Mouse (Mus musculus) neural tube, embryonic 12.5 days (tissue): ENCODE data around the gene Prmt7. TPM values are rescaled to one million over a fixed set of nuclear protein-coding genes. Genes with fewer than 3 reads are reported as not detected.

Experiments used
- ATAC-seq: fragments of 200-750 bp; cut with Nextera tagmentation; 2 replicates; pipeline ENCODE4 v1.8.0; 2017; ENCODE audit warnings: low read depth, mild to moderate bottlenecking, moderate TSS enrichment, moderate library complexity; ENCODE audit not compliant: low FRiP score
- H3K27ac ChIP-seq: fragments of 300-500 bp; sonication (generic); 2 replicates; pipeline ENCODE4 v1.5.1; 2016
- H3K27me3 ChIP-seq: fragments of 300-500 bp; sonication (generic); replicated peaks from 2 replicates; pipeline ENCODE4 v1.6.1; 2016; ENCODE audit warnings: mild to moderate bottlenecking
- H3K36me3 ChIP-seq: fragments of 300-500 bp; sonication (generic); 2 replicates; pipeline ENCODE4 v1.6.1; 2016; ENCODE audit warnings: mild to moderate bottlenecking
- H3K4me1 ChIP-seq: fragments of 300-500 bp; sonication (generic); 2 replicates; pipeline ENCODE4 v1.6.1; 2016
- H3K4me2 ChIP-seq: fragments of 300-500 bp; sonication (generic); replicated peaks from 2 replicates; pipeline ENCODE4 v1.6.1; 2016; ENCODE audit warnings: mild to moderate bottlenecking
- H3K4me3 ChIP-seq: fragments of 300-500 bp; sonication (generic); 2 replicates; pipeline ENCODE4 v1.5.1; 2016
- H3K9ac ChIP-seq: fragments of 300-500 bp; sonication (generic); 2 replicates; pipeline ENCODE4 v1.6.1; 2016; ENCODE audit warnings: mild to moderate bottlenecking
- H3K9me3 ChIP-seq: fragments of 300-500 bp; sonication (generic); 2 replicates; pipeline ENCODE4 v1.6.1; 2016; ENCODE audit warnings: mild to moderate bottlenecking
- WGBS: fragments of 180-500 bp; shearing (Covaris S2); methylation state at CpG from one replicate; pipeline ENCODE4 v1.1.7; 2016; 5-methylcytosine and 5-hydroxymethylcytosine counted together
- polyA plus RNA-seq: library from polyadenylated mRNA; unstranded; fragments of >200 nt; fragmentation: Nextera tagmentation; extraction: Ambion mirVana; gene quantifications from 2 replicates; pipeline ENCODE4 v1.2.1, GENCODE M21; 2016

Prmt7 gene
- polyA plus RNA-seq, 1 experiment from 2014 or later: 60.4 TPM

DNA sequence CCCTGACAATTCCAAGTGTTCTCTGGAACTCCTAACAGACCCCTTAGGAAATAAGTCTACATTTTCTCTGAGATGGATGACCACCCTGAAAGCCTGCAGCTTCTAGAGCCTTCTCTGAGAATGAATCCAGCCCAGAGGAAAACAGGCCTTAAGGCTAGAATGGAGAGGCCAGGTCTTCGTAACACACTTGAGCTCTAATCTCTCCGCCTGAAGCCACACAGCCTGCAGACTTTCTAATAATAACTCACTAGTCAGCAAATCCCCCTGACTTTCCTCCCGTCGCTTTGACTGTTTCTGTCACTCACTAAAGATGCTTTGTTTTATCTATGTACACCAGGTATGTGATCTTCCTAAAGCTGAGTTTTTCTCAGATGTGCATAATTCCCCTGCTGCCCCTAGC is 60.6 kb downstream of the Prmt7 start:
- H3K4me1 ChIP-seq: peaks cover 32% of the 10 kb centered on the region
- ATAC-seq: no peak
- H3K27ac ChIP-seq: no peak overlapping the region
- no peaks in the 10 kb centered on the region for H3K36me3 ChIP-seq
- no peak overlapping the region for H3K9ac ChIP-seq
- no peaks in the 10 kb centered on the region for H3K27me3 ChIP-seq
- no peak overlapping the region for H3K4me3 ChIP-seq
- no peak overlapping the region for H3K4me2 ChIP-seq
- WGBS: 70% methylated on average over 4 of the region's 4 CpGs
- H3K9me3 ChIP-seq: no peaks in the 10 kb centered on the region

DNA sequence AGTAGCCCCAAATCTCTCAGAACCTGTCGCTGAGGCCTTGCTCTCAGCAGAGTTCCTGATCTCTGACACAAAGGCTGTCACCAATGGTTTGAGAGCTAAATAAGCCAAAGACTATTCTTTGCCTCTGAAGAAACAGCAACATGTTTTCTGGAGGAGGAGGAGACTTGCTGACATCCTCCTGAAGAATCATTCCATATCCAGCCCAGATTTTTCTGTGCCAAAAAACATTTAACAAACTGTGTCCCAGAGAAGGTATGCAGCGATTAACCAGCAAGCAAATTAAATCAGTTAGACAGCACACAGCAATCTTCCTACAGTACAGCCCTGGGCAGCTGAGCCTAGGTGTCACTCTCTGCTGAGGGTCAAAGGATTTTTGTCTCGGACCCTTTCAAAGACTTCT is 62.7 kb downstream of the Prmt7 start:
- Histone ChIP-seq H3K9me3 (no peaks in the 10 kb centered on the region), H3K27ac (no peak overlapping the region), H3K4me2 (no peak overlapping the region), H3K4me1 (peaks cover 32% of the 10 kb centered on the region), H3K27me3 (no peaks in the 10 kb centered on the region), H3K9ac (no peak overlapping the region), H3K36me3 (no peaks in the 10 kb centered on the region), H3K4me3 (no peak overlapping the region)
- no peak for ATAC-seq
- WGBS: 91% methylated on average over 3 of the region's 3 CpGs

DNA sequence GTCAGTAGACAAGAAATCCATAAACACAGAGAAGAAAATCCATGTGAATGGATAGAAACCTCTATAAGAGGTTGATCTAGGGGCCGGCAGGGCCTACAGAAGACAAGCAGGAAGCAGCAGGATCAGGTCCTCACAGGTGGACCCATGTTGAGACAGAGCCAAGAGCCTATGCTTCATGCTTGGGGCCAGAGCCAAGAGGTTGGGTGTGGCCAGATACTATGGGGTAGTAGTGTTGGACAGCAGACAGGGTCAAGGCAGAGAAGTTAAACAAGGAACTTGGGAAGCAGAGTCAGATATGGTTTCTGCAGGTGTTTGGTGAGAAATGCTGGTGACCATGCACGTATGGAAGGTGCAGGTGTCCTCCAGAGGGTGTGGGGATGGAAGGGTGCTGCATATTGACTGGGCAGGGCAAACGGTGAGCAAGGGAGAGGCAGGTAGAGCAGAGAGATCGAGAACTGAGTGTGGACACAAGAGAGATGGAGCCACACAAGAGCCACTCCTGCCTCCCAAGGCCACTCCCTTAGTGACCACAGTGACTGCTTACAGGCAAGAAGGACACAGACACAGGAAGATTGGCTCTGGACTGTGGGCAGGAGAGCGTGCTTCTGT is 66.1 kb downstream of the Prmt7 start:
- WGBS: 91% methylated on average over 5 of the region's 5 CpGs
- H3K4me1 ChIP-seq: no peaks in the 10 kb centered on the region; the same call in 1 of the 2 replicates
- ATAC-seq: no peak

DNA sequence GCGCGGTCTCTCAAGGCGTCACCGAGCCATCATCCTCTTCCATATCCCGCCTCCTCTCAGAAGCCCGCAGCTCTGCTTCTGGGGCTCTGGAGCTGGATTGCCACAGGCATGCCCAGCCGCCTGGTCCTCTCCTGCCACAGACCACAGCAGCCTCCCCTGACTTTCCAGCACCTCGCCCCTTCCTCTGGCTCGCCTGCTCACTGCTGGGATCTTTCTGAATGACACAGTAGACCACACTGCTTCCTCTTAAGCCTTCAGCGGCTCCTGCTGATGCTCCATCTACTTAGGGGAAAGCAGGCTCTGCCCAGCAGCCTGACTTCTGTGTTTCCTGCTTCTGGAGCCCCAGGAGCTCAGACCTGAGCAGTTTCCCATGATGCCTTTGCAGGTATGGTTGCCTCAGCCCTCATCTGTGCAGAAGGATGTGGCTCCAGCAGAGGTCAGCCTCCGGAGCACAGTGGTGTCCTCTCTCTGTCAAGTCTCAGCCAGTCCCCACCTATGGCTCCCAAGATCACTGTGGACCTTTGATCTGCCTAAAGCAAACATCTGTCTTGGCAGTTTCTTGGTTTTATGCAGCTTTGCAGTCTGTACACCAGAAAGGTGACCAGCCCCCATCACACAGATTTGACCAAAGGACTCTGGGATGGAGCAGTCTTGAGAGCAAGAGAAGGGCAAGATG is 67.8 kb downstream of the Prmt7 start:
- no peak overlapping the region for H3K4me2 ChIP-seq
- no peaks in the 10 kb centered on the region for H3K9me3 ChIP-seq
- no peak overlapping the region for H3K4me3 ChIP-seq
- no peak for ATAC-seq
- H3K4me1 ChIP-seq: no peaks in the 10 kb centered on the region
- peaks cover 4% of the 10 kb centered on the region; the same call in 1 of the 2 replicates for H3K36me3 ChIP-seq
- WGBS: 86% methylated on average over 11 of the region's 11 CpGs
- H3K27ac ChIP-seq: no peak overlapping the region
- H3K9ac ChIP-seq: no peak overlapping the region
- H3K27me3 ChIP-seq: no peaks in the 10 kb centered on the region

More for the DNA sequence above, 66.1 kb downstream of the Prmt7 start:
- Histone ChIP-seq H3K27me3 (no peaks in the 10 kb centered on the region), H3K27ac (no peak overlapping the region), H3K9me3 (no peaks in the 10 kb centered on the region), H3K4me3 (no peak overlapping the region), H3K4me2 (no peak overlapping the region), H3K9ac (no peak overlapping the region), H3K36me3 (peaks cover 4% of the 10 kb centered on the region; the same call in 1 of the 2 replicates)

DNA sequence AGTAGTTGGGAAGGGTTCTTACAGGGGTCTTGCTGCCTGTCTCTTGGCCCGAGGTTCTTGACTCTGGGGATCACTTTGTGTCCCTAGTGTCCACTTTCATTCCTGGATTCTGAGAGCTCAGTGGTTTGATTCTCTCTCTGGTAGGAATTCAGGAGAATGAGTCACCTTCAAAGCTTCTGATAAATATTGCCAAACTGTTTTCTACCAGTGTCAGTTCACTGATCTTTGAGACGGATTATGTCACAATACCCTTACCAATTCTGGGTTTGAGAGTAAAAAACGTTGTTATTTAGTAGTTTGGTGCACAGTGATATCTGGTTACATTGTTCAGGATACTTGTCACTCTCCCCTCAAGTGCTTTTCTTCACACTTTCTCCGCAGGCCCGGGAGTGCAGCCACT is 69.4 kb downstream of the Prmt7 start:
- Histone ChIP-seq H3K9me3 (no peaks in the 10 kb centered on the region), H3K4me1 (no peaks in the 10 kb centered on the region), H3K27ac (no peak overlapping the region), H3K36me3 (peaks cover 4% of the 10 kb centered on the region; the same call in 1 of the 2 replicates), H3K4me3 (no peak overlapping the region), H3K27me3 (no peaks in the 10 kb centered on the region), H3K4me2 (no peak overlapping the region), H3K9ac (no peak overlapping the region)
- ATAC-seq: no peak
- 48% methylated on average over 5 of the region's 5 CpGs for WGBS

DNA sequence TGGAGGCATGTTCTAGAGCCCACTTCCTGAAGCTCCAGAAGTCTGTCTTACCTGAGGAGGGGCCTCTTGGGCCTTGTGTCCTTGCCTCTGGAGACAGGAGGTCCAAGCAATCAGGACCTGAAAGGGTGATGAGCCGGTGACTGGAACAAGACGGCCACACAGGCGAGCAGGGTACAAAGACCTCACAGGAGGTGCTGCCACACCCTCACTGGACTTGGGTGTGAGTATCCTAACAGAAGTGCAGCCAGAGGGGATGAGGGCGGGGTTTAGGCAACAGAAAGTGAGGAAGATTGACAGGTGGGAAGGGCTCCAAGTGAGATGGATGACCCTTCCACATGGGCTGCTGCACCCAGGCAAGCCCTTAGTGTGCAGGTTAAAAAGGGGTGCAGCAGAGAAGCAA is 70.1 kb downstream of the Prmt7 start:
- Histone ChIP-seq H3K4me1 (no peaks in the 10 kb centered on the region), H3K36me3 (peaks cover 7% of the 10 kb centered on the region; the same call in 1 of the 2 replicates), H3K9me3 (no peaks in the 10 kb centered on the region), H3K27ac (no peak overlapping the region), H3K4me2 (no peak overlapping the region), H3K9ac (no peak overlapping the region), H3K27me3 (no peaks in the 10 kb centered on the region), H3K4me3 (no peak overlapping the region)
- ATAC-seq: no peak
- WGBS: 34% methylated on average over 4 of the region's 4 CpGs

DNA sequence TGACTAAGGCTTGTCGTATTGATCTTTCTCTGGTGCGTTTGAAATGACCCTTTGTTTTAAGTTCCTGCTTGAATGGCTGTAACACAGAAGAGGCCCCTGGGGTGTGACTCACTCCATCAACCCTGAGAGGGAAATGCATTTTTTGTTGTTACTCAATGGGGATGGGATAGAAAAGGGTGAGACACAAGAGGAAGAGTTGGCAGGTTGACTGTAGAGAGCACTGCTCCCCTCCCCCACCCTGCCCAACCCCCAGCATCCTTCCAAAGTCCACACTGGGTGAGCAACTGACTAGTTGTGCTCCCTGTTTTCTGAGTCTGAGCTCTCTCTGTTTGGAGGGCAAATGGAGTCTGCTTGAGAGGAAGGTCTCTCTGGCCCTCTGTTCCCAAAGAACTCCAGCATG is 76.7 kb downstream of the Prmt7 start:
- WGBS: 2% methylated on average over 2 of the region's 2 CpGs
- H3K36me3 ChIP-seq: peaks cover 3% of the 10 kb centered on the region; the same call in 1 of the 2 replicates
- no peak overlapping the region for H3K9ac ChIP-seq
- H3K27me3 ChIP-seq: no peaks in the 10 kb centered on the region
- no peak for ATAC-seq
- no peaks in the 10 kb centered on the region for H3K9me3 ChIP-seq
- H3K4me1 ChIP-seq: peaks cover 7% of the 10 kb centered on the region; the same call in 1 of the 2 replicates
- H3K4me3 ChIP-seq: no peak overlapping the region
- no peak overlapping the region for H3K27ac ChIP-seq
- no peak overlapping the region for H3K4me2 ChIP-seq

DNA sequence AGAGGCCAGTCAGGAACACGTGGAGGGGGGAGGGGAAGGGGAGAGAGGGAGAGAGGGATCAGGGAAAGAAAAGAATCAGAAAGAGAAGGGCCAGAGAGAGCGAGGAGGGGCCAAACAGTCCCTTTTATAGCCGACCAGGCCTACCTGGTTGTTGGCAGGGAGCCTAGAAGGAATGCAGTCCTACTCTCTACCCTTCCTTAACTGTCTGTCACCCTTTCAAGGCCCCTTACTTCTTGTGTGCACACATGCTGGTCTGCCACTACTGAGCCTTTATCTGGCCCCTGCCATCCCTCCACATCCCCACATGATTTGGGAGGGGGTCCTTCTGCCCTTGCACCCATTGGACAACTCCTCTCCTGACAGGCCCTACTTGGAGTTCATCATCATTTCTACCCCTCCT is 78.0 kb downstream of the Prmt7 start:
- no peaks in the 10 kb centered on the region for H3K27me3 ChIP-seq
- H3K4me2 ChIP-seq: no peak overlapping the region
- 50% methylated on average over 2 of the region's 3 CpGs for WGBS
- no peak for ATAC-seq
- H3K36me3 ChIP-seq: peaks cover 3% of the 10 kb centered on the region; the same call in 1 of the 2 replicates
- no peak overlapping the region for H3K4me3 ChIP-seq
- peaks cover 17% of the 10 kb centered on the region; the same call in 1 of the 2 replicates for H3K4me1 ChIP-seq
- H3K9me3 ChIP-seq: no peaks in the 10 kb centered on the region
- H3K9ac ChIP-seq: no peak overlapping the region
- no peak overlapping the region for H3K27ac ChIP-seq

DNA sequence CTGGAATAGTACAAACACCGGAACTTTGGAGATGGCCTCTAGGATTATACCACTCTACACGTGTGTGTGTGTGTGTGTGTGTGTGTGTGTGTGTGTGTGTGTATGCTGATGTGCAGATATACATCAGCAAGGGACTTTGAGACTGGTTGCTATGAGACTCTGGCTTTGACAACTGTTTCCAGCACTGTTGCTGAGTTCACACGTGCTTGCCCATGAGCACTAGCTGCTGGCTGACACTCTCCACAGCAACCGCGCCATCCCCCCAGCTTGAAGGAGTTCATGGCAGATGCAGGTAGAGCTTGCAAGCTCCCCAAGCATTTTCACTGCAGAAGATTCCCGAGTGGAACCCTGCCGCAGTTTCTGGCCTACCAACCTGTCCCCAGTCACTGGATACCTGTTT is 78.7 kb downstream of the Prmt7 start:
- Histone ChIP-seq H3K9ac (no peak overlapping the region), H3K4me2 (no peak overlapping the region), H3K9me3 (no peaks in the 10 kb centered on the region), H3K4me3 (no peak overlapping the region), H3K36me3 (peaks cover 3% of the 10 kb centered on the region; the same call in 1 of the 2 replicates), H3K4me1 (peaks cover 17% of the 10 kb centered on the region; the same call in 1 of the 2 replicates), H3K27ac (no peak overlapping the region), H3K27me3 (no peaks in the 10 kb centered on the region)
- 58% methylated on average over 7 of the region's 7 CpGs for WGBS
- ATAC-seq: no peak

DNA sequence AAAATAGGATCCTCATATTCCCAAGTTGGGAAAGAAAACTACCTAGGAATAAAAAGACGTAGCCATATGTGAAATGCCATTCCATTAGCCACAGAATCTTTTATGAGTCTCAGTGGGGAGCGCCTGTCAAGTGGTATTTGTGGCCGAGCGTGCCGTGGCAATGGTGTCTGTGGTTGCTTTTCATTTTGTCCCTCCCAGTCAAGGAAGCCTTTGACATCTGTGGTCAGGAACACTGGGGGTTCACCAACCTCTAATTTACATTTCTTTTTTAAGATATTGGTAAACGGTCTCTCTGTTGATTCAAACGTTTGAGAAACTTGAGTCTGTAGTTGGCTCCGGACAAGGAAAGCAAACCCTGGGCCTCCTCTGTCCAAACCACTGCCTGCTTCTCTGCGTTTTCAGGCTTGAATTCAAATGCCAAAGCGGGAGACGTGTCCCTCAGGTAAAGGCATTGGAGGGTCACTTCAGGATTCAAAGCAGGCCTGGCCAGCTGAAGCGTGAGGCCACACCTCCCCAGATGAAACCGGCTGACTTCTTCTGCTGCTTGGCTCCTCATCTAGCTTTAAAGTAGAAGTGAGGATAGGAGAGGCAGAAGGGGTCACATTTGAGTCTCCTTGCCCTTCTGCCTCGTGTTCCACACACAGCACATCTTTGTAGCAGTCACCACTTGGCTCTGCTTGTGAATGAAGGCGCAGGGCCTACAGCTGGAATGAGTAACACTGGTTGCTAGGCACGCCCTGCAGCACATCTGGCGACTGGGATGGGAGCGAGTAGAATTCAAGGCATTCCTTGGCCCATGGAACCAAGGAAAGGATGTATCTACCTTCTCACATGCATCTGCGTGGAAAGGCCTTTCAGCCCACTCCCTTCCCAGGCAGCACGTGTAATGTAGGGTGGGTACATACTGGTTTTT is 82.0 kb downstream of the Prmt7 start:
- no peak for ATAC-seq
- Histone ChIP-seq H3K9ac (no peak overlapping the region), H3K36me3 (no peaks in the 10 kb centered on the region), H3K4me2 (no peak overlapping the region), H3K9me3 (no peaks in the 10 kb centered on the region), H3K4me3 (no peak overlapping the region), H3K4me1 (peaks cover 12% of the 10 kb centered on the region; the same call in 1 of the 2 replicates), H3K27ac (no peak overlapping the region), H3K27me3 (no peaks in the 10 kb centered on the region)
- WGBS: 65% methylated on average over 20 of the region's 20 CpGs

DNA sequence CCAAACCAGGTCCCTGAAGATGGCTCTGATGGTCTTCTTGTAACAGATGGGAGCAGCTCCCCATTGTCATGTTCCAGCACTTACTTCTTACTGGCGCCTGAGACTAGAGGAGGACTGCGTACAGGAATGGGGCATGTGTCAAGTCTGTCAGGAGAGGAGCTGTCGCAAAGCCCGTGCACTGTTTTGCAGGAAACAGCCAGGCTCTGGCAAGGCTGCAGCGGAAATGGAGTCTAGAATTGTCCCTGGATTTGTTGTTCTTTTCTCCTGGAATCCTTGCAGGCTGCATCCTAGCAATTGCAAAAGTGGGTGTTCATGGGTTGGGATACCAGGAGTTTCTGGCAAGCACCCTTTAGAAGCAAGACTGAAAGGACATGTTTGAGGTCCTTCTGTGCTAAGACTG is 87.5 kb downstream of the Prmt7 start:
- Histone ChIP-seq H3K9me3 (no peaks in the 10 kb centered on the region), H3K27ac (no peak overlapping the region), H3K4me3 (no peak overlapping the region), H3K36me3 (no peaks in the 10 kb centered on the region), H3K4me2 (no peak overlapping the region), H3K27me3 (no peaks in the 10 kb centered on the region), H3K4me1 (peaks cover 9% of the 10 kb centered on the region; the same call in 1 of the 2 replicates), H3K9ac (no peak overlapping the region)
- WGBS: 74% methylated on average over 5 of the region's 5 CpGs
- ATAC-seq: no peak

DNA sequence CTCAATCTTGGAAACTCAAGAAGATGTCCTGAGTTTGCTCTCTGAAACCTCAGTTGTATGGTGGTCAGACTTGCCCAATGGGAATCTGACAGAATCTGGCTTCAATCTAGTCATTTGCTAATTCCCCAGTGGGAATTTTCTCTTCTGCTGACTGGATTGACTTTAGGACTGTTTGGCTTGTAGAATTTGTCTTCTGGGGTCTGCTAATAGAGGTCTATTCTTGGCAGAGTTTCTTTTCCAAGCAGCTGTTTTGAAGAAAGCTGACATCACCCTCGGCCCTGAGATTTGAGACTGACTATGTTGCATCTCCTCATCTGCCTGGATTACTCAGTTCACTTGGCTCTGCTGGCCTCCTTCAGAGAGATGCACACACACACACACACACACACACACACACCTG is 88.1 kb downstream of the Prmt7 start:
- no peak overlapping the region for H3K9ac ChIP-seq
- peaks cover 8% of the 10 kb centered on the region; the same call in 1 of the 2 replicates for H3K4me1 ChIP-seq
- no peaks in the 10 kb centered on the region for H3K36me3 ChIP-seq
- no peak overlapping the region for H3K4me3 ChIP-seq
- ATAC-seq: no peak
- 77% methylated on average over 1 of the region's 1 CpGs for WGBS
- H3K27me3 ChIP-seq: no peaks in the 10 kb centered on the region
- no peaks in the 10 kb centered on the region for H3K9me3 ChIP-seq
- no peak overlapping the region for H3K4me2 ChIP-seq
- no peak overlapping the region for H3K27ac ChIP-seq
